Mouse (Mus musculus) erythroid progenitor cell, adult 5-6 weeks (primary cell): ENCODE data around the gene Carmil1. TPM values are rescaled to one million over a fixed set of nuclear protein-coding genes. Genes with fewer than 3 reads are reported as not detected.

ENCODE experiments used
- ATAC-seq: replicated peaks from 2 replicates; pipeline ENCODE4 v1.8.0; 2016; ENCODE audit warnings: moderate number of reproducible peaks, mild to moderate bottlenecking, moderate TSS enrichment, inconsistent platforms; ENCODE audit not compliant: poor library complexity, low FRiP score, severe bottlenecking
- total RNA-seq, 2 experiments: library from RNA; stranded (forward) in 1 of 2; stranded (reverse) in 1 of 2; fragments of 150-400 nt in 1 of 2; fragments of 186-747, 209-891 nt in 1 of 2; gene quantifications; 2 replicates each; pipeline versions ENCODE4 v1.2.3 to v1.2.4; 2015 to 2017; ENCODE audit warnings: low replicate concordance in 2 of 2

The Carmil1 gene
- total RNA-seq, 2 experiments from 2014 or later, result 0.68 to 3.8 TPM

DNA sequence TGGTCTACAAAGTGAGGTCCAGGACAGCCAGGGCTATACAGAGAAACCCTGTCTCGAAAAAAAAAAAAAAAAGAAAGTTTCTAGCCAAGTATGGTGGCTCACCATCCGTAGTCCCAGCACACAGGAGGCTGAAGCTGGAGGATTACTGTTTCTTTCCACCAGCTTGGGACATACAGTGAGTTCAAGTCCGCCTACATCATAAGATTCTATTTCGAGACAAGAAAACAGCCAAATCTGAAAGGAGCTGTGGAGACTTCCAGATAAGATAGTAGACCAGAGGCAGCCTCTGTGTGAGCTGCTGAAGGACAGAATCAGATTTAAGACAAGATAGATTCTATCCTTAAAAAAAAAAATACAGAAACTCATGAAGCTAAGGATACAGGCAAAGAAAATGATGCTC lies 17.0 kb downstream of the Carmil1 start:
- ATAC-seq, result no peak

DNA sequence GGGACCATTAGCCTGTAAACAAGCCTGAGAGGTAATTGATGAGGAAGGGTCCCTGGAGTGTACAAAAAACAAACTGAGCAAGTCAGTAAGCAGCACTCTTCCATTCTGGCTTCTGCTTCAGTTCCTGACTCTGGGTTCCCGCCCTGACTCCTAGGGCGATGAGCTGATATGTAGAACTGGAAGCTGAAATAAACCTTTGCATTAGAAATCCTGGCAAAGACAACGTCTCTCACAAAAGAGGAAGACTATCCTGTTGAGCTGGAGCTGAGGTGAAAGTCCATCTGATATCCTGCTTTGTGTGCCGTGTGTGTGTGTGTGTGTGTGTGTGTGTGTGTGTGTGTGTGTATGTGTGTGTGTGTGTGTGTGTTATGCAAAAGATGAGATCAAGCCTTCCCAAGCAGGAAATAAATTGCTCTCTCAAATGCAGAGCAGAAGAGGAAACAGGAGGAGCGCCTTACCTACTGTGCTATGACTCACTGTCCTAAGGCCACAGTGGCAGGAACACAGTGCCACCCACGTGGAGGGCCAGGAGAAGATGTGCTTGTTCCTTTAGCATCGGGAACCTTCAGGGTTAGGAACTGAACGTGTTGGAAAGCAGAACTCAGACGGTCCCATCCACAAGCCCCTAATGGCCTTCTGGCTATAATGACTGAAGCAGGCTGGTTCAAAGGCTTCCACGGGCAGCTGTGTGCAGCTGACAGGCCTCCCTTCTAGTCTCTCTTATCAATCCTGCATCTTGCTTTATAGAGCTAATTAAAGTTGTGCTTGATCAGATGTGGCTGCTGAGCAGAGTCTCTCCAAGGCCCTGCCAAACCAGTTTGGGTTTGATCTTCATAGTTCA lies 19.6 kb downstream of the Carmil1 start:
- ATAC-seq, result no peak

DNA sequence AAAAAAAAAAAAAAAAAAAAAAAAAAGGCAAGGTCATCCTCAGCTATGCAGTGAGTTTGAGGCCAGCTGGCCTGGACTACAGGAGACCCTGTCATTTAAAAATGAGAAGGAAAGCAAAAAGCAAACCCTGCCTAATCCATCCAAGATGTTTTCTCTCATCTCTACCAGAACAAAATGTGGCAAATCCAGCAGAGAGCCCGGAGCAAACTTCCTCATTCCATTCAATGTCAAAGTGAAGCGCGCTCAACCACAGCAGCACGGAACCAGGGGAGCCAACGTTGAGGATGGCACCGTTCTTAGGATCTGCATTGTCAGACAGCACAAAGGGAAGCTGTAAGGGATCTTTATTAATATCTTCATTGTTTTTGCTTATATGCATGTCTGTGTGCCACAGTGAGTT lies 22.8 kb downstream of the Carmil1 start:
- no peak for ATAC-seq

DNA sequence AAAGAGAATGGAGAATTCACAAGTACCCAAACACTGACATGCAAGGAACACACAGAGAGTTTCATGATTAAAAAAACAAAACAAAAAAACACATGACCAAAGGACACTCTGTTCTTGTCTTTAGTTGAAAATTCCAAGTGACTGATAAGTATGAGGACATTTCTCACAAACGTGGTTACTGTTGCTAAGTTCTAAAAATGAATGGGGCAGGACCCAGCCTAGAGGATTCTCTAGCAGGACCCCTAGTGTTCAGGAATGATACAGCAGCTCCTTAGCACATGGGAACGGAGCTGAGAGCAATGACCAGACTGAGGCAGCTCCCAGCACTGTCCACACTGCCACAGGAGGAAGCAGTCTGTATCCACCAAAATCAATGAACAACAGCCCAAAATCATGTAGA lies 26.6 kb downstream of the Carmil1 start:
- peak; percentile 76 for ATAC-seq

DNA sequence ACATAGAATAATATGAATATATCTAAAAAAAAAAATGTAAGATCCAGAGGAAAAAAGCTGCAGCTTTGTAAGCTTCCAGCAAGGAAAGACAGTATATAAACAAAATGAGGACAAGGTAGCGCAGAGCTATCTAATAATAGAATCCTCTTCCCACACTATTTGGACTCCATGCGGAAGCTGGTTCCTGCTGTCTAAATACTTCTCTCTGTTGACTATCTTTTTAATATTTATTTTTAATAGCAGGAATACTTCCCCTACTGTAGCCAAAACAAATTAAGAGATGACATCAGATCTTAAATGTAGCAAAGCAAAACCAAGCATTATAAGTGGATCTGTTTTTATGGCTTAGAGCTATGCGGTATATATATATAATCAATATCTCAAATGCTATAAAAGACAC lies 27.0 kb downstream of the Carmil1 start:
- ATAC-seq, result no peak

DNA sequence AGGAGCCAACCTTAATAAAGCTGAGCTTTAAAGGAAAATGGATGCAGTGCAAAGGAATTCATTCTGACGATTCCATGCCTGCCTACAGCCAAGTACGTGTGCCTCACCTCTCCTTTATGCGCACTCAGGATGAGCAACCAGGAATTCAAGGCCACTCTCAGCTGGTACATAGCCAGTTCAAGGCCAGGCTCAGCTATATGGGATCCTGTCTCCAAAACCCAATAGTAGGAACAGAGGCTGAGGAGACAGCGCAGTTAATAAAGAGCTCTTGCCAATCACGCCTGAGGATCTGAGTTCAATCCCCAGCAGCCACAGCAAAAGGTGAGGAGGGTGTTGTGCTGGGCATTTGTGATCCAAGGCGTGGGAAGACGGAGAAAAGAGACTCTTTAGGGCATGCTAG lies 29.4 kb downstream of the Carmil1 start:
- no peak for ATAC-seq

DNA sequence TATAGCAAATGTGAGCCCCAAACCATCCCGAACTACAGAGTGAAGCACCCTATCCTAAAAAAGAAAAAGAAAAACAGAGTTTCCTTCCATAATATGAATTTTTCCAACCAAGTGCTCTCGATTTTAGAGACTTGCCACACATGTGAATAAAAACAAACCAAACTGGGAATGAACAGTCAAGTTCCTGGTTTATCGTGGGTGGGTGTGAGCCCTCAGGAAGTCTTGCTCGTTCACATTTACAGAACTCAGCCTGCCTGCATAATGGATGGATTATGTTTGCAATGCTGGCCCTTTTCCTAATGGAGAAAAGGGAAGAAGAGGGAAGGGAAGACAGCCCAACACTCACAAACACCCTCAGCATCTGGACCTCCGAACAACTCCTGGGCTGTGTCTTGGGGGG lies 32.7 kb downstream of the Carmil1 start:
- ATAC-seq, result no peak

DNA sequence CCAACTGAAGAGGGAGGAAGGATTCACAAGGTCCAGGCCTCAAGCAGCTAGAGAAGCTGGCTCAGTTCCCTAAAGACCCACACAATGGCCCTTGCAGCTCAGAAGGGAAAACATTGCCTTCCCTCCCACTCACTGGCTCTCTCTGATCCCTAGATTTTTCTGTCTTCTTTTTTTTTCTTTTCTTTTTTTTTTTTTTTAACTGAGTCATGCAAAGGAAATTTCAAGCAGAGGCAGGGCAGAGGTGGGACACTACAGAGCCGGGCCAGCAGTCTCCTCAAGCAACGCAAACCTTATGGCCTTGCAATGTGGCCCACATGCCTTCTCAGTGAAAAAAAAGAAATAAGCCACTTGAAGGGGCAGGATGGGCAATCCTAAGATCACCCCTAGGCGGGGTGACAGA lies 33.2 kb downstream of the Carmil1 start:
- ATAC-seq, result no peak

DNA sequence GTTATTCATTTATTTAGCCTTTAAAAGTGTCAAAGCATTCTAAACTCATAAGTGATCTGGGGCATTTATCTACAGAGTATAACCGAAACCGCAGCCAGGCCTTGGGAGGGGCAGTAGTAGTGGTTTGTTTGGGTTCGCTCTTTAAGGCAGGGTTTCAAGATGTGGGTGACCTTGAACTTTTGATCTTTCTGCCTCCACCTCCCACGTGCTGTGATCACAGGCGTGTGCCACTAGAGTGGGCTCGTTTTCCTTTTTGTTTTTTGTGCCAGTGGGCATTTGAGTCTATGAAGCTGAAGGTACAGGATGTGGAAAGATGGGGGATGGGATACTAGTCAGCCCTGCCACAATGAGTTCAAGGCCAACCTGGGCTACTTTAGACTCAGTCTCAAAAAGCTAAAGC lies 34.3 kb downstream of the Carmil1 start:
- no peak for ATAC-seq

DNA sequence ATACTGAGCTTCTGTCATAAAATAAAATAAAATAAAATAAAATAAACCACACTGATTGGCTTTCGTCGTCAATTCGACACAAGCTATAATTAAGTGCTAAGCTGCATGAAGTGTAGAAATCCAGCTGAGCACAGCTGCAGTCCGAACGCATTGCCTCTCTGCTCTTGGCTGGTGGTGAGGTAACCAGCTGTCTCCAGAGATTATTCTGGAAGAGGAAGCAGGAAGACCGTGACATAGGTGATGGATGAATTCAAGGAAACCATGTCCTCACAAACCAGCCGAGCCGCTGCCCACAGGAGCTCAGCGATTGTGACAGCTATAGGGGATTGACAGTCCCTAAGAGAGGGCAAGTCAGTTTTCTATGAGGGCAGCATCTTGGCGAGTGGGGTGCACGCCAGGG lies 36.0 kb downstream of the Carmil1 start:
- no peak for ATAC-seq

DNA sequence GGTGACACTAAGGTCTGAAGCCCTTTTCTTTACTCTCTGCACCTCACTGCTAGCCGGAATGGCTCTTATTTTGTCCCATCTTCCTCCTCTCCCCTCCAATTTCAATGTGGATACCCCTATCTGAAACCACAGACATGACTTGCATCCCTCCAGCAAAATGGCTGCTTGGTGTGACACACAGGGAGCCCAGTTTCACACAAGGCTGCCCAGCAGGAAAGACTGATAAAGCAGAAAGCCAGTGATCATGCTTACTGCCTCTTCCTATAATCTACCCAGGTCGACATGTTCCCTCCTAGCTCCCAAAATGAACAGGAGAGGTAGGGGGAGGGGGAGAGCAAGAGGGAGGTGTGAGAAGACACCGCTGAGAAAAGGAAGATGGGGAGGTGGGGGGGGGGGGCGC lies 36.6 kb downstream of the Carmil1 start:
- ATAC-seq, result no peak

DNA sequence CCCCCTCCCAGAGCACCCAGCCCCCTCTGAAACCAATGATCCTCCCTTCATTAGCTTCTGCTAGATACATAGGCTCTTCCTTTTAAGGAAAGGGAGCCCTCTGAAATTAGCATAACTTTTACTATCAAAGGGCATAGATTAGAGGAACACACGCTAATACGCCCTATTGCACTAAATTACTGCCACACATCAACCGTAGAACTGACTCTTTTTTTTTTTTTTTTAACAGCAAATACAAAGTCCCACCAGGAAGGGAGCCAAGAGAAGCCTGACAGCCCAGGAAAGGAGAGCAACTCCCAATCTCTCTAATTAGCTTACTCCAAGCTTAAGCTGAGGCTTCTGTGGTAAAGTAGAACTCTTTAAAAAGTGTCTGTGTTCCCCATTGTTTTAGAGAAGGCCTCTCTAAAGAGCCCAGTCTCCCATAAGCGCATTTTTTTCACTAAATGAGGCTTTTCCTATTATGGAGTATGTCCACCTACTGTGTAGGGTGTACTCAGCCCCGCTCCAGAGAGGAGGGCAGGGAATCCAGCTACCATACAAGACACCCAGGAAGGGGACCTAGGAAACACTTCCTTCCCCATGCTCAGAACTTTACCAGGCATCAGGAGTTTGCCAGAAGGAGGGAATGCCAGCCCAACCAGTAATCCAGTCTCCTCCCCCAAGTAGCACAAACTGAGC lies 38.0 kb downstream of the Carmil1 start:
- no peak for ATAC-seq

DNA sequence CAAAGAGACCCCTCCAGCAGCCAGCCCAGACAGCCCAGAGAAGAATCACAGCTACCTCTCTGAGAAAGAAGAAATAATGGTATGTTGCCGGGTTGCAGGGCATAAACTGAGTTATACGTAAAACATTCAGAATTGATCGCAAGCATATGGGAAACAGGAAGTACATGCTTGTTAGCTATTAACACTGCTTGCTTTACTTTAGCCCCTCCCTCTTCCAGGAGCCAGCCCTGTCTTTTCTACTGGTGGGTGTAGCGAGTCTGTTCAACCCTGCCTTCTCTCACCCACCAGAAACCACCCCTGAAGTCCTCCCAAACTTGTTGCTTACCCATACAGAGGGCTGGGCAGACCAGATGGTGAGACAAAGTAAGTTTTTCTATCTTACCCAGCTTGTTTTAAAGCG lies 39.4 kb downstream of the Carmil1 start:
- no peak for ATAC-seq

DNA sequence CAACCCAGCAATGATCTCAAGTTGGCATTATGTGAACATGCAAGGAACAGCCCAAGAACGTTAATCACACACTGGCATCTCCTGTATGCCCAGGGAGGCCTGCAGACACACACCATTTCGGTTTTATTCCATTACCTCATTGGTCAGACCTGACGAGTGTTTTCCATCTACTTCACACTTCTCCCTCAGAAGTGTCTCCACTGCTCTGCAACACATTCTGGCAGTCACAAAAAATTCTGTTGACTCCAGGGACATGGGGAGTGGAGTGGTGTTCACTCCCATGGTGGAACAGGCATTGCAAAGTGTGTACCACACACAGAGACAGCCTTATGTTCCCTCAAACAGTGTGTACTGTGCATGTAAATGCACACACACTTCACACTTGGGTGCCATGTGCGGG lies 40.2 kb downstream of the Carmil1 start:
- ATAC-seq, result no peak

DNA sequence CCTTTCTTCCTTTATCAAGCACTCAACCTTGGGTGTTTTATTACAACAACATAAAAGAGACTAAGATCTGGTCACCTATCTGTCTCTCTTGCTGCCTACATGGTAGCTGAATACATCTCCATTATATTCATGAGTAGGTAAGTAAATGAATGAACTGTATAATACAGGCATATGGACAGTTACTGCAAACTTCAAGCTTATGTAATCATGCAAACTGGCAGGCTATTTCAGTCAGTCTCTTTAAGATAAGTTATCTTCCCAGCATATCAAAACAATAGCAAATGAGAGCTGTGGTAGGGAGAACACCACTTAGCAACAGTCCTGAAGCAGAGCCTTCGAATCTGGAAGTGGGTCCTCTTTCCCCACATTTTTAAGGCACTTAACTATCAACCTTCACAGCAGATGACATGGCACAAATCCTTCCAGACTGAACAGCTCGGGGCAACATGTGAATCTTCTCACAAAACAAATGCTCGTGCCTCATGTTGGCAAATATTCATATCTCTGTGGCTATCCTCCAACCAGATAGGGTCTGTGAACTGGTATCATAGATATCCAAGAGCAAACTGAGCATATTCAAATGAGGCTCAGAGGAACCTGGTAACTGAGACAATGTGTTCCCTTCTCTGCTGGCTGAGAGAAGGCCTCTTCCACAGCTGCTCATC lies 42.0 kb downstream of the Carmil1 start:
- ATAC-seq, result no peak

DNA sequence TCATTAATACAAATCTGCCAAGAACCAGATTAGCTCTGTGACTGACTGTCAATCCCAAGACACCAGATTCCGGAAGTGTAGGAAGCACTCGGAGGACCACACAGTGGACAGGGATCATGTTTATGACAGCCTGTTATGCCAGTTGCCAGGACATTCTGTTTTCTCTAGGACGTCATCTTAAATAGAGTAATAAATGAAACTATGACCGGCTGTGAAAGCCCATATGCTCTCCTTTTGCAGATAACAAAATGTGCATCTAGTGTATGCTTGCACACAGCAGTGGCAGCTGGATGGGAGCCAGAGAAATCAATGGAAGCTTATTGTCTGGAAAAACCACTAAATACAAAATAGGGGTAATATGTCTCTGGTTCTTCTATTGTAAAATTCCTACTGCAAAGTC lies 43.9 kb downstream of the Carmil1 start:
- ATAC-seq, result no peak

DNA sequence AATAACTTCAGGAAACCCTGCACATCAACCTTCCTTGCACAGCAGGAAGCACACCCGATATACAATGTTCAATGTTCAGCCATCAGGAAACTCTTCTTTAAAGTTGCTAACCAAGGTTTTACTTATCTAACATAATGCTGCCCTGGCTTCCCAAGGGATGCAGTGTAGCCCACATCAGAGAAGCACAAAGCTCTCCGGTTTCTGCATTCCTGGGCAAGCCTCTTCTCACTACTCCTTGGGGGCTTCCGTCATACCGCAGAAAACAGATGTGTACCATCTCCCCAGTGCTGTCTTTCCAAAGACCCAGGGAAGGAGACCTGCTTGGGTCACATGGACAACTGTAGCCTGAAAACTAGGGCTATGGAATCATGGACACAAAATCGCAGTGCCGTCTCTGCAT lies 47.8 kb downstream of the Carmil1 start:
- ATAC-seq, result 0 out of 2 replicates have a peak, but pooled peaks have one; percentile 25

DNA sequence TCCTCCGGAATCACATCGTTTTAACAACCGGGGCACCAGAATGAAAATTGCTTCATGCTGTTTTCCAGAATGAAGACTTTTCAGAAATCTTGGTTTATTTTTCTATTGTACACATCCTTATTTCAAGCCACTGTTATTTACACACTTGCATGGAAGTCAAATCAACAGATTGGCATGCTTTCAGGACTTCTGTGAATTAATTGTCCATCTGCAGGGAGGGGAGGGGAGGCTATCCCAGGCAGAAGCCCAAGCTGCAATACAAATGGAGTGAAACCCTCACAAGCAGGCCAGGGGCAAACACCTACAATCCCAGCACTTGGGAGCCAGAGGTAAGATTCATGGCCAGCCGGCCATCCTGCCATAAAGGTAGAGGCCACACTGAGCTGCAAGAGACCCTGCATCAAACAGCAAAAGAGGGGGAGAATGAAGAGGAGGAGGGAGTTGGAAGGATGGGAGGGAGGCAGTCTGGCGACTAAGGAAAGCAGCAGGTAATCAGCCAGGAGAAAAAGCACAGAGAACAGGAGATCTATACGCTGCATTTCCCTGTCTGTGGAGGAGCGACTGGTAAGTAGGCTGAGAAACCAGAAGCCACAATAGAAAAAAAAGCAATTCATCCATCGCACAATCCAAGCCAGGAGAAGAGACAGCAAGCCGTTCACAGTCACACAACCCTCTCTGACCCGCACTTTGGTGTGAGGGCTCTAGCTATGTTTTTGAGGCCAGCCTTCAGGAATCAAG lies 48.7 kb downstream of the Carmil1 start:
- no peak for ATAC-seq

DNA sequence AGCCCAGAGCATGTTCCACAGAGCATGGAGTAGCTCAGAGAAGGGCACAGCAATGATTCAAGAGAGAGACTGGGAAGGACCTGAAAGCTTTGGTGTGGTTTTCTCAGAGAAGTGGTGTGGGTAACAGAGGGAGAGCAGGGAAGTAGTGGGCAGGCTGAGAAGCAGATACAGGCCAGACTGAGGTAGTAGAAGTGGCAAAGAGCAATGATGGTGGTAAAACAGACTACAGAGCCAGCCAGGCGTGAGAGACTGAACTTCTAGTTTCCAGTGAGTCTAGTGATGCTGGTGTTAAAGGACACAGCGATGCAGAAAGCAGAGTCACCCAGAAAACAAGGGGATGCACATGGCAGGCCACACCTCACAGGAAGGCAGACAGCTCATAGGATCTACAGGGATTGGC lies 49.4 kb downstream of the Carmil1 start:
- no peak for ATAC-seq

DNA sequence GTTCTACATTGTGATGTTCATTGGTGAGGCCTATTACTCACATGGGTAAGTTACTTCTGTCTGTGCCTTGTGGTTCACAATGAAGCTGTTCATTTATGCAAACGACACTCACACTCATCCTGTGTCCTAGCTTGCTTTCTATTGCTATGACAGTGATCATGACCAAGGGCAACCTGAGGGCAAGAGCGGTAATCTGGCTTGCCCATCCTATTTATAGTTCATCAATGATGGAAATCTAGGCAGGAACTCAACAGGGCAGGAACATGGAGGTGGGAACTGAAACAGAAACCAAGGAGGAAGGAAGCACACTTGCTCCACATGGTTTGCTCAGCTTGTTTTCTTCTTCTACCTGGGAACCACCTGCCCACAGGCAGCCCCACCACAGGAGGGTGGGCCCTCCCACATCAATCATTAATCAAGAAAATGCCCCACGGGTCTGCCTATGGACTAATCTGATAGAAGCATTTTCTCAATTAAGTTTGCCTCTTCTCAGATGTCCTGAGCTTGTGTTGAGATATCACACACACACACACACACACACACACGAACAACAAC lies 50.0 kb downstream of the Carmil1 start:
- no peak for ATAC-seq
